Mouse (Mus musculus): ENCODE results near the gene Itk. TPM values are rescaled to one million over a fixed set of nuclear protein-coding genes. Genes with fewer than 3 reads are reported as not detected.

The Itk gene
- polyA plus RNA-seq, 1 experiment from 2014 or later, result not detected

- no peak overlapping the region for H3K4me2 ChIP-seq
- H3K4me1 ChIP-seq (ENCODE audit: control insufficient read depth, insufficient read depth, low read length), result no peaks in the 10 kb centered on the region
- no peak overlapping the region for H3K4me3 ChIP-seq (ENCODE audit: low read depth, low read length)
- H3K27ac ChIP-seq (ENCODE audit: low read depth, low read length), result no peak overlapping the region
- no peak for ATAC-seq (replicated peaks; ENCODE audit: insufficient number of reproducible peaks, low FRiP score, low TSS enrichment)
- H3K36me3 ChIP-seq (ENCODE audit: control insufficient read depth, insufficient read depth, low read length), result no peaks in the 10 kb centered on the region
- no peaks in the 10 kb centered on the region for H3K27me3 ChIP-seq (ENCODE audit: control insufficient read depth, insufficient read depth, low read length)
- no peak overlapping the region for H3K9ac ChIP-seq (ENCODE audit: low read depth, low read length)
- H3K9me3 ChIP-seq (replicated peaks; ENCODE audit: control insufficient read depth, low read length), result no peaks in the 10 kb centered on the region
- WGBS (ENCODE audit: insufficient replicate concordance), result 77% methylated on average over 16 of the region's 16 CpGs
These were observed 62.9 kb downstream of the Itk start for GRCm38 (mm10) chr11:46326271-46327015.

GRCm38 (mm10) chr11:46321559-46321958 lies 67.8 kb downstream of the Itk start:
- no peak overlapping the region for H3K4me2 ChIP-seq
- no peak for ATAC-seq (replicated peaks; ENCODE audit: insufficient number of reproducible peaks, low FRiP score, low TSS enrichment)
- no peaks in the 10 kb centered on the region for H3K27me3 ChIP-seq (ENCODE audit: control insufficient read depth, insufficient read depth, low read length)
- no peaks in the 10 kb centered on the region for H3K36me3 ChIP-seq (ENCODE audit: control insufficient read depth, insufficient read depth, low read length)
- no peak overlapping the region for H3K4me3 ChIP-seq (ENCODE audit: low read depth, low read length)
- H3K9ac ChIP-seq (ENCODE audit: low read depth, low read length), result no peak overlapping the region
- no peak overlapping the region for H3K27ac ChIP-seq (ENCODE audit: low read depth, low read length)
- no peaks in the 10 kb centered on the region for H3K4me1 ChIP-seq (ENCODE audit: control insufficient read depth, insufficient read depth, low read length)
- 75% methylated on average over 7 of the region's 7 CpGs for WGBS (ENCODE audit: insufficient replicate concordance)
- H3K9me3 ChIP-seq (replicated peaks; ENCODE audit: control insufficient read depth, low read length), result no peaks in the 10 kb centered on the region

GRCm38 (mm10) chr11:46314534-46314933 lies 74.8 kb downstream of the Itk start:
- H3K27me3 ChIP-seq (ENCODE audit: control insufficient read depth, insufficient read depth, low read length), result peaks cover 13% of the 10 kb centered on the region; the same call in 1 of the 2 replicates
- ATAC-seq (replicated peaks; ENCODE audit: insufficient number of reproducible peaks, low FRiP score, low TSS enrichment), result no peak
- no peak overlapping the region for H3K4me2 ChIP-seq
- no peaks in the 10 kb centered on the region for H3K36me3 ChIP-seq (ENCODE audit: control insufficient read depth, insufficient read depth, low read length)
- no peaks in the 10 kb centered on the region for H3K9me3 ChIP-seq (replicated peaks; ENCODE audit: control insufficient read depth, low read length)
- WGBS (ENCODE audit: insufficient replicate concordance), result 67% methylated on average over 7 of the region's 7 CpGs
- no peak overlapping the region for H3K9ac ChIP-seq (ENCODE audit: low read depth, low read length)
- peaks cover 8% of the 10 kb centered on the region; the same call in 1 of the 2 replicates for H3K4me1 ChIP-seq (ENCODE audit: control insufficient read depth, insufficient read depth, low read length)
- H3K4me3 ChIP-seq (ENCODE audit: low read depth, low read length), result no peak overlapping the region
- no peak overlapping the region for H3K27ac ChIP-seq (ENCODE audit: low read depth, low read length)

GRCm38 (mm10) chr11:46313851-46314250 lies 75.5 kb downstream of the Itk start:
- Histone ChIP-seq H3K27me3 (ENCODE audit: control insufficient read depth, insufficient read depth, low read length) (peaks cover 13% of the 10 kb centered on the region; the same call in 1 of the 2 replicates), H3K9me3 (replicated peaks; ENCODE audit: control insufficient read depth, low read length) (no peaks in the 10 kb centered on the region), H3K4me2 (no peak overlapping the region), H3K27ac (ENCODE audit: low read depth, low read length) (no peak overlapping the region), H3K4me1 (ENCODE audit: control insufficient read depth, insufficient read depth, low read length) (peaks cover 8% of the 10 kb centered on the region; the same call in 1 of the 2 replicates), H3K4me3 (ENCODE audit: low read depth, low read length) (no peak overlapping the region), H3K36me3 (ENCODE audit: control insufficient read depth, insufficient read depth, low read length) (no peaks in the 10 kb centered on the region), H3K9ac (ENCODE audit: low read depth, low read length) (no peak overlapping the region)
- WGBS (ENCODE audit: insufficient replicate concordance), result 80% methylated on average over 6 of the region's 6 CpGs
- ATAC-seq (replicated peaks; ENCODE audit: insufficient number of reproducible peaks, low FRiP score, low TSS enrichment), result no peak

GRCm38 (mm10) chr11:46312523-46313035 lies 76.7 kb downstream of the Itk start, which contains the start of gene Cyfip2:
Cyfip2 (minus strand) TSS chr11:46312859.
- Histone ChIP-seq H3K4me1 (ENCODE audit: control insufficient read depth, insufficient read depth, low read length) (peaks cover 8% of the 10 kb centered on the region; the same call in 1 of the 2 replicates), H3K9me3 (replicated peaks; ENCODE audit: control insufficient read depth, low read length) (no peaks in the 10 kb centered on the region), H3K36me3 (ENCODE audit: control insufficient read depth, insufficient read depth, low read length) (no peaks in the 10 kb centered on the region), H3K9ac (ENCODE audit: low read depth, low read length) (peak within 1 kb of the TSS; percentile 72), H3K27me3 (ENCODE audit: control insufficient read depth, insufficient read depth, low read length) (peaks cover 13% of the 10 kb centered on the region; the same call in 1 of the 2 replicates), H3K4me2 (peak within 1 kb of the TSS; percentile 99), H3K27ac (ENCODE audit: low read depth, low read length) (no peak within 1 kb of the TSS), H3K4me3 (ENCODE audit: low read depth, low read length) (peak within 1 kb of the TSS; percentile 75)
- 9% methylated on average over 14 of the region's 14 CpGs for WGBS (ENCODE audit: insufficient replicate concordance)
- 0 out of 2 replicates have a peak, but pooled peaks have one; percentile 29 for ATAC-seq (replicated peaks; ENCODE audit: insufficient number of reproducible peaks, low FRiP score, low TSS enrichment)

- Histone ChIP-seq H3K9ac (ENCODE audit: low read depth, low read length) (peak overlapping the region; percentile 72), H3K4me3 (ENCODE audit: low read depth, low read length) (peak overlapping the region; percentile 75), H3K36me3 (ENCODE audit: control insufficient read depth, insufficient read depth, low read length) (no peaks in the 10 kb centered on the region), H3K27me3 (ENCODE audit: control insufficient read depth, insufficient read depth, low read length) (peaks cover 13% of the 10 kb centered on the region; the same call in 1 of the 2 replicates), H3K4me1 (ENCODE audit: control insufficient read depth, insufficient read depth, low read length) (peaks cover 8% of the 10 kb centered on the region; the same call in 1 of the 2 replicates), H3K9me3 (replicated peaks; ENCODE audit: control insufficient read depth, low read length) (no peaks in the 10 kb centered on the region), H3K27ac (ENCODE audit: low read depth, low read length) (no peak overlapping the region), H3K4me2 (peak overlapping the region; percentile 99)
- WGBS (ENCODE audit: insufficient replicate concordance), result under 1% methylated on average over 70 of the region's 71 CpGs
- ATAC-seq (replicated peaks; ENCODE audit: insufficient number of reproducible peaks, low FRiP score, low TSS enrichment), result peak; percentile 78
These were observed 77.4 kb downstream of the Itk start for GRCm38 (mm10) chr11:46311703-46312522.

- no peaks in the 10 kb centered on the region for H3K9me3 ChIP-seq (replicated peaks; ENCODE audit: control insufficient read depth, low read length)
- peak overlapping the region; percentile 99 for H3K4me2 ChIP-seq
- peak overlapping the region; percentile 75 for H3K4me3 ChIP-seq (ENCODE audit: low read depth, low read length)
- H3K9ac ChIP-seq (ENCODE audit: low read depth, low read length), result peak overlapping the region; percentile 72
- no peaks in the 10 kb centered on the region for H3K36me3 ChIP-seq (ENCODE audit: control insufficient read depth, insufficient read depth, low read length)
- H3K27ac ChIP-seq (ENCODE audit: low read depth, low read length), result no peak overlapping the region
- peaks cover 13% of the 10 kb centered on the region; the same call in 1 of the 2 replicates for H3K27me3 ChIP-seq (ENCODE audit: control insufficient read depth, insufficient read depth, low read length)
- WGBS (ENCODE audit: insufficient replicate concordance), result 10% methylated on average over 14 of the region's 14 CpGs
- ATAC-seq (replicated peaks; ENCODE audit: insufficient number of reproducible peaks, low FRiP score, low TSS enrichment), result no peak
- peaks cover 8% of the 10 kb centered on the region; the same call in 1 of the 2 replicates for H3K4me1 ChIP-seq (ENCODE audit: control insufficient read depth, insufficient read depth, low read length)
These were observed 78.1 kb downstream of the Itk start for GRCm38 (mm10) chr11:46311181-46311702.

GRCm38 (mm10) chr11:46310647-46311063 lies 78.7 kb downstream of the Itk start:
- 65% methylated on average over 5 of the region's 5 CpGs for WGBS (ENCODE audit: insufficient replicate concordance)
- Histone ChIP-seq H3K27ac (ENCODE audit: low read depth, low read length) (no peak overlapping the region), H3K27me3 (ENCODE audit: control insufficient read depth, insufficient read depth, low read length) (peaks cover 13% of the 10 kb centered on the region; the same call in 1 of the 2 replicates), H3K4me3 (ENCODE audit: low read depth, low read length) (no peak overlapping the region), H3K4me1 (ENCODE audit: control insufficient read depth, insufficient read depth, low read length) (peaks cover 8% of the 10 kb centered on the region; the same call in 1 of the 2 replicates), H3K9me3 (replicated peaks; ENCODE audit: control insufficient read depth, low read length) (no peaks in the 10 kb centered on the region), H3K9ac (ENCODE audit: low read depth, low read length) (no peak overlapping the region), H3K36me3 (ENCODE audit: control insufficient read depth, insufficient read depth, low read length) (no peaks in the 10 kb centered on the region), H3K4me2 (no peak overlapping the region)
- no peak for ATAC-seq (replicated peaks; ENCODE audit: insufficient number of reproducible peaks, low FRiP score, low TSS enrichment)
